Mouse (Mus musculus): Measurements from ENCODE around the gene Megf11. TPM values are rescaled to one million over a fixed set of nuclear protein-coding genes. Genes with fewer than 3 reads are reported as not detected.

The Megf11 gene
- total RNA-seq, 2 experiments from 2014 or later: 14.1 to 14.4 TPM

GRCm38 (mm10) chr9:64531935-64532334 lies 146.5 kb downstream of the Megf11 start:
- Histone ChIP-seq H3K4me3 (no peak overlapping the region), H3K27ac (no peak overlapping the region)
- intact Hi-C loops (cut with DNase I): loop anchor here (5.0 kb wide), 1 partner anchor 485 kb away; no protein-coding TSS in a partner anchor
- TF ChIP-seq CTCF (IDR thresholded peaks at IDR 0.05): no peak; the same call in 1 of the 2 replicates
- no peak for DNase-seq (ENCODE audit: extremely low spot score in 1 of 2, low spot score in 2 of 2)

- Histone ChIP-seq H3K27ac (no peak overlapping the region), H3K4me3 (no peak overlapping the region)
- intact Hi-C loops (cut with DNase I): loop anchor here (5.0 kb wide), 1 partner anchor 485 kb away; no protein-coding TSS in a partner anchor
- DNase-seq (ENCODE audit: extremely low spot score in 1 of 2, low spot score in 2 of 2): no peak
- no peak for TF ChIP-seq CTCF (IDR thresholded peaks at IDR 0.05)
These were observed 147.4 kb downstream of the Megf11 start for GRCm38 (mm10) chr9:64532711-64533242.

- Histone ChIP-seq H3K27ac (no peak overlapping the region), H3K4me3 (no peak overlapping the region)
- no peak for TF ChIP-seq CTCF (IDR thresholded peaks at IDR 0.05)
- DNase-seq (ENCODE audit: extremely low spot score in 1 of 2, low spot score in 2 of 2): no peak
- intact Hi-C loops (cut with DNase I): loop anchor here (5.0 kb wide), 1 partner anchor 486 kb away; no protein-coding TSS in a partner anchor
These were observed 148.2 kb downstream of the Megf11 start for GRCm38 (mm10) chr9:64533488-64534119.

GRCm38 (mm10) chr9:64534313-64534712 lies 148.9 kb downstream of the Megf11 start:
- no peak for DNase-seq (ENCODE audit: extremely low spot score in 1 of 2, low spot score in 2 of 2)
- TF ChIP-seq CTCF (IDR thresholded peaks at IDR 0.05): no peak
- intact Hi-C loops (cut with DNase I): loop anchor here (5.0 kb wide), 1 partner anchor 487 kb away; no protein-coding TSS in a partner anchor

GRCm38 (mm10) chr9:64534856-64535539 lies 149.6 kb downstream of the Megf11 start:
- intact Hi-C loops (cut with DNase I): loop anchor here (5.0 kb wide), 1 partner anchor 488 kb away; no protein-coding TSS in a partner anchor
- no peak overlapping the region for H3K4me3 ChIP-seq
- H3K27ac ChIP-seq: no peak overlapping the region
- no peak for DNase-seq (ENCODE audit: extremely low spot score in 1 of 2, low spot score in 2 of 2)
- TF ChIP-seq CTCF (IDR thresholded peaks at IDR 0.05): no peak

More at GRCm38 (mm10) chr9:64534313-64534712, 148.9 kb downstream of the Megf11 start:
- no peak overlapping the region for H3K4me3 ChIP-seq
- no peak overlapping the region for H3K27ac ChIP-seq

GRCm38 (mm10) chr9:64537821-64538220 lies 152.4 kb downstream of the Megf11 start:
- no peak for DNase-seq (ENCODE audit: extremely low spot score in 1 of 2, low spot score in 2 of 2)
- no peak overlapping the region for H3K27ac ChIP-seq
- TF ChIP-seq CTCF (IDR thresholded peaks at IDR 0.05): no peak
- H3K4me3 ChIP-seq: no peak overlapping the region
- intact Hi-C loops (cut with DNase I): no loop called here

GRCm38 (mm10) chr9:64542246-64542645 lies 156.8 kb downstream of the Megf11 start:
- intact Hi-C loops (cut with DNase I): no loop called here
- Histone ChIP-seq H3K27ac (no peak overlapping the region), H3K4me3 (no peak overlapping the region)
- TF ChIP-seq CTCF (IDR thresholded peaks at IDR 0.05): no peak
- DNase-seq (ENCODE audit: extremely low spot score in 1 of 2, low spot score in 2 of 2): no peak

GRCm38 (mm10) chr9:64543125-64543524 lies 157.7 kb downstream of the Megf11 start:
- Histone ChIP-seq H3K27ac (no peak overlapping the region), H3K4me3 (no peak overlapping the region)
- intact Hi-C loops (cut with DNase I): no loop called here
- no peak for TF ChIP-seq CTCF (IDR thresholded peaks at IDR 0.05)
- DNase-seq (ENCODE audit: extremely low spot score in 1 of 2, low spot score in 2 of 2): no peak

- no peak overlapping the region for H3K27ac ChIP-seq
- no peak for DNase-seq (ENCODE audit: extremely low spot score in 1 of 2, low spot score in 2 of 2)
- TF ChIP-seq CTCF (IDR thresholded peaks at IDR 0.05): no peak
- no peak overlapping the region for H3K4me3 ChIP-seq
- intact Hi-C loops (cut with DNase I): no loop called here
These were observed 161.0 kb downstream of the Megf11 start for GRCm38 (mm10) chr9:64546344-64546991.

GRCm38 (mm10) chr9:64548332-64548731 lies 162.9 kb downstream of the Megf11 start:
- intact Hi-C loops (cut with DNase I): no loop called here
- no peak overlapping the region for H3K27ac ChIP-seq
- no peak overlapping the region for H3K4me3 ChIP-seq
- no peak for DNase-seq (ENCODE audit: extremely low spot score in 1 of 2, low spot score in 2 of 2)
- no peak for TF ChIP-seq CTCF (IDR thresholded peaks at IDR 0.05)

- no peak for DNase-seq (ENCODE audit: extremely low spot score in 1 of 2, low spot score in 2 of 2)
- Histone ChIP-seq H3K27ac (no peak overlapping the region), H3K4me3 (no peak overlapping the region)
- intact Hi-C loops (cut with DNase I): no loop called here
- TF ChIP-seq CTCF (IDR thresholded peaks at IDR 0.05): no peak
These were observed 165.9 kb downstream of the Megf11 start for GRCm38 (mm10) chr9:64551307-64551706.

- no peak for DNase-seq (ENCODE audit: extremely low spot score in 1 of 2, low spot score in 2 of 2)
- intact Hi-C loops (cut with DNase I): no loop called here
- Histone ChIP-seq H3K27ac (no peak overlapping the region), H3K4me3 (no peak overlapping the region)
- TF ChIP-seq CTCF (IDR thresholded peaks at IDR 0.05): no peak
These were observed 166.6 kb downstream of the Megf11 start for GRCm38 (mm10) chr9:64552046-64552445.

Measured in left cerebral cortex, adult 2 months (tissue).